Mouse (Mus musculus) mouse trophoblast stem cell (cell line): Measurements from ENCODE around the gene Tep1.

ENCODE experiments used
- in situ Hi-C, 2 experiments: fragments of 300-500 bp; cut with MseI, MboI; formaldehyde crosslinking; loops; 2 replicates in 1 of 2; 3 replicates in 1 of 2; pipeline ENCODE4 v1.15.1; 2025

Tep1 gene

GRCm38 (mm10) chr14:50795261-50795935 lies 75.0 kb downstream of the Tep1 start:
- in situ Hi-C loops = no loop called here

- in situ Hi-C loops = no loop called here
Measured at GRCm38 (mm10) chr14:50788157-50788556, 82.2 kb downstream of the Tep1 start.

DNA sequence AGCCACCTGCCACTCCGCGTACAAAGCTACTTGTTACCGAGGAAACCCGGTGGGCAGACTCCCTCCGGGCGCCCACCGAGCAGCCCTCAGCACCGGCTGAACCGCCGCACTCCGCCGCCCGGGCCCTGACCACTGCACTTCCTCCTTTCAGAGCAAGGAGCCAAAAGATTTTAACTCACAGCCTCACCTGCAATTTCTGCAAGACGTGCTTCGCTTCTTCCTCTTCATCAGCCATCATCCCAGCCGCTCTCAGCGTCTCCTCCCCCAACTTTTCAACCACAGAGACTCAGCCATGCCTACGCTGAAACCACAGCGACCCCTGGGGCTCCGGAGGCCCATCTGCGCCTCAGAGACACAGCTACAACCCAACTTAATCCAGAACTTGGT lies 85.1 kb downstream of the Tep1 start, which contains the start of gene Ttc5:
TSS of gene Ttc5 (minus strand) at position 269 of the 387 bp plus-strand sequence.
- in situ Hi-C loops = no loop called here

GRCm38 (mm10) chr14:50784391-50785250 lies 85.7 kb downstream of the Tep1 start:
- in situ Hi-C loops = no loop called here

- in situ Hi-C loops = no loop called here
Measured at GRCm38 (mm10) chr14:50782166-50782565, 88.2 kb downstream of the Tep1 start.
